Mouse (Mus musculus) spleen, postnatal 14 days (tissue): ENCODE measurements around the gene Wnt1.
"Not testable (repeated sequence)": the region's sequence is repeated elsewhere in the genome, so short reads cannot be mapped to it uniquely, and the experiment has no call there.

Experiments used
- DNase-seq, 2 experiments: peaks; one replicate each; pipeline ENCODE4 v3.0.0; 2021 to 2022; ENCODE audit warnings: low spot score in 2 of 2

Wnt1 gene

GRCm38 (mm10) chr15:98789661-98790535 is at the start of gene Wnt1:
Gene Wnt1 (plus strand): TSS chr15:98789857.
- peak in 1 of 2 experiments; percentile 55 for DNase-seq

- no peak for DNase-seq
These were observed 49.4 kb upstream of the Wnt1 start for GRCm38 (mm10) chr15:98740219-98740618.

- DNase-seq = no peak
These were observed 46.8 kb upstream of the Wnt1 start for GRCm38 (mm10) chr15:98742766-98743428.

DNA sequence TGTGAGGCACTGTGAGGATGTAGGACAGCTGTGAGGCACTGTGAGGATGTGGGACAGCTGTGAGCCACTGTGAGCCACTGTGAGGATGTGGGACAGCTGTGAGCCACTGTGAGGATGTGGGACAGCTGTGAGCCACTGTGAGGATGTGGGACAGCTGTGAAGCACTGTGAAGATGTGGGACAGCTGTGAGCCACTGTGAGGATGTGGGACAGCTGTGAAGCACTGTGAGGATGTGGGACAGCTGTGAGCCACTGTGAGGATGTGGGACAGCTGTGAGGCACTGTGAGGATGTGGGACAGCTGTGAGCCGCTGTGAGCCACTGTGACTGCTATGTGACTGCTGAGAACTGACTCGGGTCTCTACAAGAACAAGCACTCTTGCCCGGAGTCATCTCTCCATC is 45.8 kb upstream of the Wnt1 start:
- not testable (repeated sequence) for DNase-seq

- no peak for DNase-seq
These were observed 43.2 kb upstream of the Wnt1 start for GRCm38 (mm10) chr15:98746344-98746965.

DNA sequence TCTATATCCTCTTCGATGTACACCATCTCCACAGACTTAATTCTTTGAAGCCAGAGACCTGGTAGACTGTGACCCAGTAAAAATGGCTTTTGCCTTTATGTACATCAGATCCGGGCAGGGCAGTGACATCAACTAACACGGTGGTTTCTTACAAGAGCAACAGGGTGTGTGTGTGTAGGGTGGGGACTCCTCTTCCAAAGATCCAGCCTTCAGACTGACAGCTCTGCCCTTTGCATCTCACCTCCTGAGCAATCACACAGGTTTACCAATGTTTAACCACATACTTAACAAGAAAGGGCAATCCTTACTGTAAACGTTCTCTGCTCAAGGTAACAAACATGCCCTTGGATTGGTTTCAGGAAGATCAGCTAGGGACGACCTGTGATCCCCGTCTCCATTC is 42.4 kb upstream of the Wnt1 start:
- DNase-seq = no peak

DNA sequence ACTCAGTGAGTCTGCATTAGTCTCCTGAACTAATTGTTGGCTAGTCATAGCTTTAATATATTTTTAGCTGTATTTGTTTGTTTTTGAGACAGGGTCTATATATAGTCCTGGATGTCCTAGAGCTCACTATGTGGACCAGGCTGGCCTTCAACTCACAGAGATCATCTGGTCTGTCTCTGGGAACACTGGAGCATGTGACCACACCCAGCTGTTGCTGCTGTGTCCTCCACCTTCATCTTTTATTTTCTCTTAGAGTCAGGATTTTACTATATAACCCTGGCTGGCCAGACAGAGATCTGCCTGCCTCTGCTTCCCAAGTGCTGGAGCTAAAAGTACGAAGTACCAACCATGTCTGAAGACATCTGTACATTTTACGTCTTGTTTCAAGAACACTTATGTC is 40.6 kb upstream of the Wnt1 start:
- no peak for DNase-seq

DNA sequence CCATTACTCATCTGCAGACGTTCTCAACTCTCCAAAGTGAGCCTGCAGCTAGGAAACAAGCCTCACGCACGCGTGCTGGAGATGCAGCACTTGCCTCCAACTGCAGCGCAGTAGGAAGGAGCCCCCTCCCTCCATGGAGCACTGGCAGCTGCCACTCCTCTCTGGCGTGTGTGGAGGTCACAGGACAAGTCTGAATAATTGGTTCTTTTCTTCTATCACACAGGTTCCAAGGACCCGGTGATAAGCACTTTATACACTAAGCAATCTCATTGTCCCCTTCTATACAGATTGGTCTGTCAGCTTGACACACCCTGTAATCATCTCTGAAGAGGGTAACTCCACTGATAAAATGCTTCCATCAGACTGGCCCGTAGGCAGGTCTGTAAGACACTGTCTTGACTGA is 36.6 kb upstream of the Wnt1 start:
- DNase-seq = no peak

- DNase-seq = no peak
These were observed 35.5 kb upstream of the Wnt1 start for GRCm38 (mm10) chr15:98754125-98754524.

GRCm38 (mm10) chr15:98762201-98762621 is 27.4 kb upstream of the Wnt1 start:
- DNase-seq = peak; percentile 19 to 40

GRCm38 (mm10) chr15:98762670-98763529 is 26.8 kb upstream of the Wnt1 start, which contains the start of gene Arf3:
Gene Arf3 (minus strand): TSS chr15:98763214.
- peak; percentile 85 to 92 for DNase-seq

- no peak for DNase-seq
These were observed 23.7 kb upstream of the Wnt1 start for GRCm38 (mm10) chr15:98765929-98766328.

DNA sequence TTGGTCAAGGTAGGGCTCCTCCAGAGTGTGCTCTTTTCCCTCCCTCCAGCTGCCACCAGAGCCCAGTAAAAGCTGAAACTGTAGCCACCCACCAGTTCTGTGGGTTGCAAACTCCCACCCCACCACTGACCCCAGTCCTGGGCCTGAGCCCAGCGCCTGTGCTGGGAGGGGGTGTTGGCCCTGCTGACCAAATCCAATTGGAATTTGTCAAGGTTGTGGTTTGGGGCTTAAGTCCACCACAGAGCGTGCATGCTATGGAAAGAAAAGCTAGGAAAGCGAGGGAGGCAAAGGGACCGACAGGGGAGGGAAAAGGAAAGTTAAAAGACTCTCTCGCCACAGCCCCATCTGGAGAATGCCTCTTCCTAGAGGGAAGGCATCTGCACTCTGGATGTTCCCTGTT is 21.4 kb upstream of the Wnt1 start:
- DNase-seq = no peak

DNA sequence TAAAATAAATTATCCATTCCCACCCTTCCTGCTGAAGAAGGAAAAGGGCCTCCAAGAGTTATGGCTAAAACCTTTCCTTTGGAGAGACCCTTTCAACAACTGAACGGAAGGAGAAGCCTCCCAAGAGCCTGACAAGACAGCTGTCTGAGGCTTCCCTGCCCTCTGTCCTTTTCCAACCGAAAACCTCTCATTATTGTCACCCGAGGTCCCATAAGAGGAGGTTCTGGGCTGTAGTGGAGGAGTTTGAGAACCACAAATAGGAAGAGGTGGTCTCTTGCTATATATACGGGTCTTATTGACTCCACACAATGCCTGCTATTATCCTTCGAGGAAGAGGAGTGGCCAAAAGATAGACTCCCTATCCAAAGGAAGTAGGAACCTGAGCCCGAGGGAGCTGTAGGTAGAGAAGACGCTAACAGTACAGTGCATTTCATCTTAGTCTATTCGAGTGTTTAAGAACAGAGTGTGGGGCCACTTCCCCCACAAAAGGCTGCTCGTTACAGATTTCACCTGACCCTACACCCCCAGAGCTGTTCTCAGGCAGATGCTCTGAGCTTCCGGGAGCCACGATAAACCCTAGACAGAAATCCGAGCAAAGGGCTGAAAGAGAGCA is 17.7 kb upstream of the Wnt1 start:
- DNase-seq = no peak

DNA sequence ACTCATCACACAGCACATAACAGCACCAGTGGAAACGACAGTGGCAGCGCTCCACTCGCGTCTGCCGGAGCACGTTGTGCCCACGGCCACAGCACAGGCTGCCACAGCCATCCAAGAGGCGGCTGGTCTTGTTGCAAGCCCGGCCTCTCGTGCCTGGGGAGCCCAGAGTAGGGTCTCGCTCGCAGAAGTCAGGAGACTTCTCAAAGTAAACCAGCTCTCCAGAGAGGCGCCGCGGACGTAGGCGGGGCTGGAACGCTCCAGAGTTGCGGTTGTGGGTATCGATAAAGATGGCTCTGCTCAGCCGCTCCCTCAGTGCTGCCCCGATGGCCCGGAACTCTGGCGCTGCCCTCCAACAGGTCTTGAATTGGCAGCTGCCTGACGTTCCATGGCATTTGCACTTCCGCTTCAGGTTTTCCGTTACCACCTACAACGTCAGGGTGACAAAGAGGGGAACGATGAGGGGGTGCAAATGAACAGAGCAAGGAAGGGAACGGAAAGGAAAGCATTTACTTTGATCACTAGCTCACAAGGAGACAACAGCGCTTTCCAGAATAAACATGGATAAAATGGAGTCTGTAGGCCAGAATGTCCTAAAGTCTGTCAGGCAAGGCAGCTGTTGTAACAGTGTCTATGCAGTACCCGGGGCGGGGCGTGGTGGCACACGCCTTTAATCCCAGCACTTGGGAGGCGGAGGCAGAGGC is 17.0 kb upstream of the Wnt1 start:
- peak in 1 of 2 experiments; percentile 9 for DNase-seq

DNA sequence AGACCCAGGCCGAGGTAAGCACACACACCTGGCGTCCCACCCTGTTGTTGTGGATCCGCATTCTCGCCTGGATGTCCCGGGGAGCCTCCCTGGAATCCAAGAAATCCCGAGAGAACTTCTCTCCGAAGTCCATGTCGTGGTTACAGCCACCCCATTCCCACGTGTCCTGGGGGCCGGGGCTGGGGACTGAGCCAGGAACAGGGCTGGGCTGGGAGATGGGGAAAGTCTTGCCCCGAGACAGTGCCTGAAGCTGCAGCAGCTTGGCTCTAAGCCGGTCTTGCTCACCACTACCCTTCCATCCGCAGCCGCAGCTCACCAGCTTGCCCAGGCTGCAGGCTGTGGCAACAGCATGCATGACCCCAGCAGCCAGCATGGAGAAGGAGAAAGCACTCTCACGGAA is 15.6 kb upstream of the Wnt1 start:
- DNase-seq = no peak

- no peak for DNase-seq
These were observed 14.1 kb upstream of the Wnt1 start for GRCm38 (mm10) chr15:98775533-98775932.

DNA sequence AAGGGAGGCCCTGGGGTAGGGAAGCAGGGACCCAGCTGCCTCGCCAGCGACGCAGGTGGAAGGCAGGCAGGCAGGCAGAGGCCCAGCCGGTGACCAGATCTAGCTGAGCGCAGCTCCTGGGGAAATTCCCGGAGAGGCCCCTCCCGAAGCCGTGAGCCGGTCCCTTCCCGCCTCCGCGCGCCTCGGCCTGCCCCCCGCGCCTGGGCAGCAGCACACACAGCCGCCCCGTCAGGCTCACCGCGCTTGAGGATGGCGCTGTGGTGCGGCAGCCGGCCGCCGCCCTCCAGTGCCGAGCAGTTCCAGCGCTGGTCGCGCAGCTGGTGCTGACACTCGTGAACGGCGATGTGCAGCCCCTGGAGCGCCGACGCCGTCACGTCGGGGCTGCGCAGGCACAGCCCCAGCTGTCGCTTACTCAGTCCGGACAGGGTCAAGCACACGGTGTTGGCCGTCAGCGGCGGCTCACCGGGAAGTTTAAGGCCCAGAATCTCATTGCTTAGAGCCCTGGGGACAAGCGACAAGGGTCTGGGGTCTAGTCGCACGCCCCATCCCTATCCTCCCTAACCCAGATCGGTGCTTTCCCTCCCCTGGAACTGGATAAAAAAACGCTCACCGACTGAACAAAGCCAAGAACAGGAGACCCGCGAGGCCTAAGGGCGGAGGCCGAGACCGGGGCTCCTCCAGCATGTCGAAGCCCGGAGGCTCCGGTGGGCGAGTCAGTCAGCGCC is 13.2 kb upstream of the Wnt1 start:
- DNase-seq = no peak

GRCm38 (mm10) chr15:98777005-98777616 is 12.5 kb upstream of the Wnt1 start:
- no peak for DNase-seq
